Mouse (Mus musculus): ENCODE results near the gene Fbxl5. TPM values are rescaled to one million over a fixed set of nuclear protein-coding genes. Genes with fewer than 3 reads are reported as not detected.

Gene Fbxl5
- polyA plus RNA-seq (2015; fragmentation: Nextera tagmentation; extraction: Ambion mirVana), result 58.7 and 62.1 TPM in 2 replicates

- no peak for ATAC-seq (ENCODE audit: insufficient read depth, low FRiP score)
- WGBS, result 80% methylated on average over 19 of the region's 19 CpGs
- no peaks in the 10 kb centered on the region; the same call in 1 of the 2 replicates for H3K4me1 ChIP-seq (ENCODE audit: control insufficient read depth, insufficient read depth, low read length)
- H3K36me3 ChIP-seq (ENCODE audit: control insufficient read depth, insufficient read depth, low read length), result no peaks in the 10 kb centered on the region
- no peak within 1 kb of the TSS for H3K4me3 ChIP-seq (replicated peaks; ENCODE audit: low read length)
- H3K9me3 ChIP-seq (replicated peaks; ENCODE audit: control insufficient read depth, low read length), result no peaks in the 10 kb centered on the region
- H3K27me3 ChIP-seq (ENCODE audit: control insufficient read depth, insufficient read depth, low read length), result no peaks in the 10 kb centered on the region
- no peak within 1 kb of the TSS for H3K4me2 ChIP-seq (ENCODE audit: low read depth, low read length)
- H3K9ac ChIP-seq (ENCODE audit: low read length), result no peak within 1 kb of the TSS
- H3K27ac ChIP-seq (ENCODE audit: low read length), result no peak within 1 kb of the TSS
Observed at GRCm38 (mm10) chr5:43821538-43821937, at the start of gene Fbxl5. TSS of gene Fbxl5 (minus strand) at chr5:43821638.

GRCm38 (mm10) chr5:43868711-43869600 is 47.5 kb upstream of the Fbxl5 start:
- Histone ChIP-seq H3K9ac (ENCODE audit: low read length) (peak overlapping the region; percentile 59), H3K4me3 (replicated peaks; ENCODE audit: low read length) (peak overlapping the region; percentile 40), H3K4me1 (ENCODE audit: control insufficient read depth, insufficient read depth, low read length) (peaks cover 5% of the 10 kb centered on the region; the same call in 1 of the 2 replicates), H3K9me3 (replicated peaks; ENCODE audit: control insufficient read depth, low read length) (no peaks in the 10 kb centered on the region), H3K36me3 (ENCODE audit: control insufficient read depth, insufficient read depth, low read length) (no peaks in the 10 kb centered on the region), H3K4me2 (ENCODE audit: low read depth, low read length) (peak overlapping the region; percentile 64), H3K27me3 (ENCODE audit: control insufficient read depth, insufficient read depth, low read length) (no peaks in the 10 kb centered on the region), H3K27ac (ENCODE audit: low read length) (peak overlapping the region; percentile 64)
- ATAC-seq (ENCODE audit: insufficient read depth, low FRiP score), result peak; percentile 64
- WGBS, result 7% methylated on average over 28 of the region's 28 CpGs

GRCm38 (mm10) chr5:43868253-43868652 is 46.8 kb upstream of the Fbxl5 start, which contains the start of gene Cd38:
TSS of gene Cd38 (plus strand) at chr5:43868553.
- Histone ChIP-seq H3K9ac (ENCODE audit: low read length) (peak within 1 kb of the TSS; percentile 59), H3K27ac (ENCODE audit: low read length) (peak within 1 kb of the TSS; percentile 64), H3K4me1 (ENCODE audit: control insufficient read depth, insufficient read depth, low read length) (peaks cover 5% of the 10 kb centered on the region; the same call in 1 of the 2 replicates), H3K4me3 (replicated peaks; ENCODE audit: low read length) (peak within 1 kb of the TSS; percentile 40), H3K9me3 (replicated peaks; ENCODE audit: control insufficient read depth, low read length) (no peaks in the 10 kb centered on the region), H3K36me3 (ENCODE audit: control insufficient read depth, insufficient read depth, low read length) (no peaks in the 10 kb centered on the region), H3K27me3 (ENCODE audit: control insufficient read depth, insufficient read depth, low read length) (no peaks in the 10 kb centered on the region), H3K4me2 (ENCODE audit: low read depth, low read length) (peak within 1 kb of the TSS; percentile 64)
- no peak for ATAC-seq (ENCODE audit: insufficient read depth, low FRiP score)

- no peak for ATAC-seq (ENCODE audit: insufficient read depth, low FRiP score)
Observed at GRCm38 (mm10) chr5:43865316-43865715, 43.9 kb upstream of the Fbxl5 start.

GRCm38 (mm10) chr5:43863642-43864041 is 42.2 kb upstream of the Fbxl5 start:
- Histone ChIP-seq H3K4me2 (ENCODE audit: low read depth, low read length) (no peak overlapping the region), H3K4me1 (ENCODE audit: control insufficient read depth, insufficient read depth, low read length) (no peaks in the 10 kb centered on the region), H3K9me3 (replicated peaks; ENCODE audit: control insufficient read depth, low read length) (no peaks in the 10 kb centered on the region), H3K27me3 (ENCODE audit: control insufficient read depth, insufficient read depth, low read length) (no peaks in the 10 kb centered on the region), H3K27ac (ENCODE audit: low read length) (peak overlapping the region; percentile 28; the same call in 1 of the 2 replicates), H3K36me3 (ENCODE audit: control insufficient read depth, insufficient read depth, low read length) (no peaks in the 10 kb centered on the region), H3K4me3 (replicated peaks; ENCODE audit: low read length) (no peak overlapping the region), H3K9ac (ENCODE audit: low read length) (no peak overlapping the region)
- ATAC-seq (ENCODE audit: insufficient read depth, low FRiP score), result peak; percentile 57; the same call in 1 of the 2 replicates
- WGBS, result 49% methylated on average over 6 of the region's 6 CpGs

More at GRCm38 (mm10) chr5:43865316-43865715, 43.9 kb upstream of the Fbxl5 start:
- Histone ChIP-seq H3K9ac (ENCODE audit: low read length) (no peak overlapping the region), H3K27me3 (ENCODE audit: control insufficient read depth, insufficient read depth, low read length) (no peaks in the 10 kb centered on the region), H3K4me2 (ENCODE audit: low read depth, low read length) (no peak overlapping the region), H3K4me1 (ENCODE audit: control insufficient read depth, insufficient read depth, low read length) (peaks cover 5% of the 10 kb centered on the region; the same call in 1 of the 2 replicates), H3K36me3 (ENCODE audit: control insufficient read depth, insufficient read depth, low read length) (no peaks in the 10 kb centered on the region), H3K27ac (ENCODE audit: low read length) (no peak overlapping the region), H3K4me3 (replicated peaks; ENCODE audit: low read length) (no peak overlapping the region), H3K9me3 (replicated peaks; ENCODE audit: control insufficient read depth, low read length) (no peaks in the 10 kb centered on the region)
- WGBS, result 72% methylated on average over 2 of the region's 2 CpGs

GRCm38 (mm10) chr5:43860670-43861431 is 39.4 kb upstream of the Fbxl5 start:
- Histone ChIP-seq H3K27me3 (ENCODE audit: control insufficient read depth, insufficient read depth, low read length) (no peaks in the 10 kb centered on the region), H3K27ac (ENCODE audit: low read length) (peak overlapping the region; percentile 39), H3K4me2 (ENCODE audit: low read depth, low read length) (no peak overlapping the region), H3K4me1 (ENCODE audit: control insufficient read depth, insufficient read depth, low read length) (no peaks in the 10 kb centered on the region), H3K9me3 (replicated peaks; ENCODE audit: control insufficient read depth, low read length) (no peaks in the 10 kb centered on the region; the same call in none of the 2 replicates), H3K9ac (ENCODE audit: low read length) (no peak overlapping the region), H3K36me3 (ENCODE audit: control insufficient read depth, insufficient read depth, low read length) (no peaks in the 10 kb centered on the region), H3K4me3 (replicated peaks; ENCODE audit: low read length) (no peak overlapping the region)
- WGBS, result 57% methylated on average over 5 of the region's 5 CpGs
- peak; percentile 38 for ATAC-seq (ENCODE audit: insufficient read depth, low FRiP score)

GRCm38 (mm10) chr5:43860096-43860495 is 38.7 kb upstream of the Fbxl5 start:
- Histone ChIP-seq H3K27me3 (ENCODE audit: control insufficient read depth, insufficient read depth, low read length) (no peaks in the 10 kb centered on the region), H3K4me2 (ENCODE audit: low read depth, low read length) (no peak overlapping the region), H3K9me3 (replicated peaks; ENCODE audit: control insufficient read depth, low read length) (no peaks in the 10 kb centered on the region; the same call in none of the 2 replicates), H3K36me3 (ENCODE audit: control insufficient read depth, insufficient read depth, low read length) (no peaks in the 10 kb centered on the region), H3K9ac (ENCODE audit: low read length) (no peak overlapping the region), H3K4me3 (replicated peaks; ENCODE audit: low read length) (no peak overlapping the region), H3K27ac (ENCODE audit: low read length) (peak overlapping the region; percentile 39; the same call in 1 of the 2 replicates), H3K4me1 (ENCODE audit: control insufficient read depth, insufficient read depth, low read length) (no peaks in the 10 kb centered on the region)
- WGBS, result 90% methylated on average over 5 of the region's 5 CpGs
- no peak for ATAC-seq (ENCODE audit: insufficient read depth, low FRiP score)

GRCm38 (mm10) chr5:43859663-43860062 is 38.2 kb upstream of the Fbxl5 start:
- no peaks in the 10 kb centered on the region; the same call in none of the 2 replicates for H3K9me3 ChIP-seq (replicated peaks; ENCODE audit: control insufficient read depth, low read length)

More at GRCm38 (mm10) chr5:43859663-43860062, 38.2 kb upstream of the Fbxl5 start:
- Histone ChIP-seq H3K27me3 (ENCODE audit: control insufficient read depth, insufficient read depth, low read length) (no peaks in the 10 kb centered on the region), H3K9ac (ENCODE audit: low read length) (no peak overlapping the region), H3K4me2 (ENCODE audit: low read depth, low read length) (no peak overlapping the region), H3K4me1 (ENCODE audit: control insufficient read depth, insufficient read depth, low read length) (no peaks in the 10 kb centered on the region), H3K27ac (ENCODE audit: low read length) (no peak overlapping the region), H3K36me3 (ENCODE audit: control insufficient read depth, insufficient read depth, low read length) (no peaks in the 10 kb centered on the region), H3K4me3 (replicated peaks; ENCODE audit: low read length) (no peak overlapping the region)
- ATAC-seq (ENCODE audit: insufficient read depth, low FRiP score), result no peak
- 78% methylated on average over 8 of the region's 8 CpGs for WGBS
